Mouse (Mus musculus) liver, embryonic 14.5 days (tissue): ENCODE measurements around the gene Gpr150.

Experiments
- CTCF ChIP-seq: IDR thresholded peaks from 2 replicates; pipeline ENCODE4 v1.5.1; 2016; ENCODE audit warnings: antibody characterized with exemption, low read depth, control low read depth
- EP300 ChIP-seq: IDR thresholded peaks from 2 replicates; pipeline ENCODE4 v1.6.1; 2016; ENCODE audit warnings: antibody characterized with exemption, low read depth

- TF ChIP-seq CTCF (no peak), EP300 (no peak)
Observed at GRCm38 (mm10) chr13:76057267-76058069, 672 bp upstream of the Gpr150 start.
